Mouse (Mus musculus) lung, adult 2 months (tissue): ENCODE results near the gene Stk4.

ENCODE experiments used
- CTCF ChIP-seq: fragments of 200-500 bp; IDR thresholded peaks from 2 replicates; pipeline ENCODE4 v1.5.1; 2011; ENCODE audit warnings: mild to moderate bottlenecking, low read length, control low read depth; ENCODE audit not compliant: insufficient read depth
- POLR2A ChIP-seq: fragments of 200-500 bp; IDR thresholded peaks from 2 replicates; pipeline ENCODE4 v1.6.1; 2011; ENCODE audit warnings: low read depth, mild to moderate bottlenecking, control low read depth, low read length, borderline replicate concordance; ENCODE audit errors: extremely low read depth

DNA sequence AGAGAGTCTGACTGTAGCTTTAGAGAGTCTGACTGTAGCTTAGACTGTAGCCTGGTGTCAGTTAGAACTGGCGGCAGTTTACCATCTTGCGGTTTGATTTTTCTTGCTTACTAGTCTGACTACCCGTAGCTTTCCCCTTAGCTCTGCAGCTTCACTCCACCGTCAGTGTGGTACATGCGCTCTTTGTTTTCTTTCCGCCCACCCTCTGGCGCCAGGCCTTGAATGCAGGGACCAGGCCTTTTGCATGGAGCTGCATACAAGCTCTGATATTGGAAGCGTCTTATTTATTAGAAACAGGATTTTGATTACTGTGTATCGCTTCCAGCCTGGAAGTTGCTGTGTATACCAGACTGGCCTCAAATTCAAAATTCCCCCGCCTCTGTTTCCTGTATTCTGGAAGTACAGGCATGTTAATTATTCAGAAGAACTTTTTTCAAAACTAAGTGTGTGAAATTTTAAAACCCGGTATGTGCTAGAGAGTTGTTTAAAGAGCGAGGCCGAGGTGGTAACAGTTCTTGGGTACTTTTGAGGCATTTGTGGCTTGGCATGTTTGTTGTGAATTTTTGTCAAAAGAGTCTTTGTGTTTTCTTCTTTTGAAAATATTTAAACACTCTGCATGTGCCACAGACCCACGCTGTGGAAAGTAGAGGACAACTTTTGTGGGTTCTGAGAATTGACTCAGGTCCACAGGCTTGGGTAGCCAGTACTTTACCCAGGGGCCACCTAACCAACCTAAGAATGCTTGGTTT is 36.3 kb downstream of the Stk4 start:
- TF ChIP-seq CTCF (no peak), POLR2A (no peak)
